8 mouse cellular contexts compared by ENCODE assay signal in genomic region chr11:79729231-79730047, GRCm38 (mm10).
A peak's percentile ranks its signal among the peaks of the same experiment; 100 is the strongest.
DNase-seq lines count a peak whose midpoint lies in the region; ATAC-seq lines count a peak whose summit lies in the region.

No protein-coding gene starts in this region.

- H3K27ac ChIP-seq in embryonic facial prominence, embryonic 13.5 days: peak overlapping the region; percentile 57
- peak overlapping the region; percentile 38 to 70 for H3K27ac ChIP-seq in heart, embryonic 14.5 days (replicated peaks in 1 of 2; ENCODE audit: control insufficient read depth in 1 of 2, insufficient read depth in 1 of 2, low read depth in 2 of 2, low read length in 2 of 2)
- H3K27ac ChIP-seq in midbrain, embryonic 11.5 days (ENCODE audit: low read depth, low read length): no peak overlapping the region

- H3K4me2 ChIP-seq in embryonic facial prominence, embryonic 13.5 days: no peak overlapping the region
- no peak overlapping the region for H3K4me2 ChIP-seq in heart, embryonic 14.5 days (ENCODE audit: low read length)
- no peak overlapping the region for H3K4me2 ChIP-seq in midbrain, embryonic 11.5 days

- H3K4me3 ChIP-seq in embryonic facial prominence, embryonic 13.5 days: no peak overlapping the region
- H3K4me3 ChIP-seq in heart, embryonic 14.5 days (ENCODE audit: control insufficient read depth in 1 of 2, insufficient read depth in 1 of 2, low read depth in 1 of 2, low read length in 2 of 2): no peak overlapping the region
- H3K4me3 ChIP-seq in midbrain, embryonic 11.5 days (ENCODE audit: low read depth, low read length): no peak overlapping the region

- no peaks in the 10 kb centered on the region; the same call in 1 of the 2 replicates for H3K36me3 ChIP-seq in embryonic facial prominence, embryonic 13.5 days
- H3K36me3 ChIP-seq in heart, embryonic 14.5 days (ENCODE audit: control insufficient read depth, insufficient read depth, low read length): no peaks in the 10 kb centered on the region
- no peaks in the 10 kb centered on the region for H3K36me3 ChIP-seq in midbrain, embryonic 11.5 days (ENCODE audit: control insufficient read depth, insufficient read depth, low read length)

- H3K9ac ChIP-seq in embryonic facial prominence, embryonic 13.5 days: 0 out of 2 replicates have a peak overlapping the region, but pooled peaks have one; percentile 17
- no peak overlapping the region for H3K9ac ChIP-seq in heart, embryonic 14.5 days (ENCODE audit: low read length)
- no peak overlapping the region for H3K9ac ChIP-seq in midbrain, embryonic 11.5 days (ENCODE audit: low read length)

- H3K27me3 ChIP-seq in embryonic facial prominence, embryonic 13.5 days: no peaks in the 10 kb centered on the region
- H3K27me3 ChIP-seq in heart, embryonic 14.5 days (ENCODE audit: control insufficient read depth, insufficient read depth, low read length): no peaks in the 10 kb centered on the region
- no peaks in the 10 kb centered on the region for H3K27me3 ChIP-seq in midbrain, embryonic 11.5 days (ENCODE audit: control insufficient read depth, insufficient read depth, low read length)

- WGBS in embryonic facial prominence, embryonic 13.5 days: 72% methylated on average over 13 of the region's 13 CpGs
- WGBS in heart, embryonic 14.5 days: 54% methylated on average over 13 of the region's 13 CpGs
- 86% methylated on average over 13 of the region's 13 CpGs for WGBS in midbrain, embryonic 11.5 days

- peaks cover 6% of the 10 kb centered on the region; the same call in 1 of the 2 replicates for H3K4me1 ChIP-seq in embryonic facial prominence, embryonic 13.5 days
- H3K4me1 ChIP-seq in heart, embryonic 14.5 days (ENCODE audit: control insufficient read depth in 2 of 2, insufficient read depth in 2 of 2, low read length in 2 of 2): peaks cover 10 to 12% of the 10 kb centered on the region in 2 experiments; a peak in 3 of 4 replicates
- H3K4me1 ChIP-seq in midbrain, embryonic 11.5 days (ENCODE audit: control insufficient read depth, insufficient read depth, low read length): no peaks in the 10 kb centered on the region

- peak; percentile 56; the same call in 1 of the 2 replicates for ATAC-seq in embryonic facial prominence, embryonic 13.5 days (ENCODE audit: insufficient number of reproducible peaks, insufficient read depth, low FRiP score, low TSS enrichment, low read depth)
- ATAC-seq in heart, embryonic 14.5 days (ENCODE audit: insufficient number of reproducible peaks, insufficient read depth, low FRiP score, low read depth): peak; percentile 38; the same call in 1 of the 2 replicates
- no peak for ATAC-seq in midbrain, embryonic 11.5 days (ENCODE audit: low FRiP score)
- ATAC-seq in megakaryocyte-erythroid progenitor cell, adult 5-6 weeks (replicated peaks; ENCODE audit: low FRiP score, low TSS enrichment, poor library complexity, severe bottlenecking): no peak

- peak; percentile 24 to 47 for DNase-seq in left cerebral cortex, adult 18-20 months (ENCODE audit: low spot score in 2 of 2)
- no peak for DNase-seq in left cerebral cortex, adult 11 months (ENCODE audit: low spot score)
- peak; percentile 52 to 70 for DNase-seq in kidney, postnatal 4 days
- DNase-seq in midbrain, embryonic 11.5 days (ENCODE audit: low spot score, missing footprints): peak; percentile 73
- DNase-seq in spleen, adult 18-20 months: no peak

- no peaks in the 10 kb centered on the region for H3K9me3 ChIP-seq in embryonic facial prominence, embryonic 13.5 days
- H3K9me3 ChIP-seq in heart, embryonic 14.5 days (ENCODE audit: control insufficient read depth, low read length): no peaks in the 10 kb centered on the region
- no peaks in the 10 kb centered on the region for H3K9me3 ChIP-seq in midbrain, embryonic 11.5 days (ENCODE audit: control insufficient read depth, low read length)

Comparison
In these comparisons a context has a peak if more than half of its experiments do, and no peak if none do; other contexts are left out.
1. DNase-seq: peak in left cerebral cortex, adult 18-20 months (2 of 2), kidney, postnatal 4 days (2 of 2) and midbrain, embryonic 11.5 days (single experiment); none in left cerebral cortex, adult 11 months (single experiment) and spleen, adult 18-20 months (0 of 2).
2. ATAC-seq: peak in embryonic facial prominence, embryonic 13.5 days (single experiment) and heart, embryonic 14.5 days (single experiment); none in midbrain, embryonic 11.5 days (single experiment) and megakaryocyte-erythroid progenitor cell, adult 5-6 weeks (single experiment).